Mouse (Mus musculus): ENCODE data around the gene Olfr782. TPM values are rescaled to one million over a fixed set of nuclear protein-coding genes. Genes with fewer than 3 reads are reported as not detected.

The Olfr782 gene
- polyA plus RNA-seq, 1 experiment from 2014 or later = not detected

- Histone ChIP-seq H3K9ac (no peak within 1 kb of the TSS), H3K4me3 (ENCODE audit: low read depth, low read length) (no peak within 1 kb of the TSS), H3K4me2 (no peak within 1 kb of the TSS), H3K36me3 (ENCODE audit: insufficient read depth) (no peaks in the 10 kb centered on the region), H3K27me3 (ENCODE audit: insufficient read depth, low read length) (no peaks in the 10 kb centered on the region), H3K27ac (ENCODE audit: low read depth) (no peak within 1 kb of the TSS), H3K9me3 (ENCODE audit: low read depth, low read length) (no peaks in the 10 kb centered on the region), H3K4me1 (ENCODE audit: insufficient read depth) (no peaks in the 10 kb centered on the region)
- TF ChIP-seq CTCF (IDR thresholded peaks at IDR 0.05; ENCODE audit: low read depth) = no peak
- no peak for ATAC-seq (ENCODE audit: insufficient read depth)
- DNase-seq = no peak
Observed at GRCm38 (mm10) chr10:129383783-129384182, 35.1 kb downstream of the Olfr782 start, which contains the start of gene Olfr784. TSS of gene Olfr784 (plus strand) at chr10:129384083.

- H3K9me3 ChIP-seq (ENCODE audit: low read depth, low read length) = no peaks in the 10 kb centered on the region
- no peak overlapping the region for H3K4me2 ChIP-seq
- H3K4me1 ChIP-seq (ENCODE audit: insufficient read depth) = no peaks in the 10 kb centered on the region
- DNase-seq = no peak
- H3K27ac ChIP-seq (ENCODE audit: low read depth) = no peak overlapping the region
- H3K36me3 ChIP-seq (ENCODE audit: insufficient read depth) = no peaks in the 10 kb centered on the region
- H3K9ac ChIP-seq = no peak overlapping the region
- 53% methylated on average over 5 of the region's 5 CpGs for WGBS
- no peaks in the 10 kb centered on the region for H3K27me3 ChIP-seq (ENCODE audit: insufficient read depth, low read length)
- no peak for TF ChIP-seq CTCF (IDR thresholded peaks at IDR 0.05; ENCODE audit: low read depth)
- ATAC-seq (ENCODE audit: insufficient read depth) = no peak
- H3K4me3 ChIP-seq (ENCODE audit: low read depth, low read length) = no peak overlapping the region
Observed at GRCm38 (mm10) chr10:129400892-129401291, 52.2 kb downstream of the Olfr782 start.

Other genes with a start within 250 kb of the Olfr782 start
- not detected in 2 replicates for gene Olfr768, start 249.5 kb upstream of the Olfr782 start, polyA plus RNA-seq (2014; fragmentation: Nextera tagmentation; extraction: Ambion mirVana)
- gene Olfr769, start 231.0 kb upstream of the Olfr782 start, polyA plus RNA-seq (2014; fragmentation: Nextera tagmentation; extraction: Ambion mirVana) = not detected in 2 replicates
- not detected in 2 replicates for gene Olfr770, start 209.9 kb upstream of the Olfr782 start, polyA plus RNA-seq (2014; fragmentation: Nextera tagmentation; extraction: Ambion mirVana)
- not detected in 2 replicates for gene Olfr771, start 184.1 kb upstream of the Olfr782 start, polyA plus RNA-seq (2014; fragmentation: Nextera tagmentation; extraction: Ambion mirVana)
- gene Olfr772, start 170.9 kb upstream of the Olfr782 start, polyA plus RNA-seq (2014; fragmentation: Nextera tagmentation; extraction: Ambion mirVana) = not detected in 2 replicates
- gene Olfr773, start 161.4 kb upstream of the Olfr782 start, polyA plus RNA-seq (2014; fragmentation: Nextera tagmentation; extraction: Ambion mirVana) = not detected in 2 replicates
- not detected in 2 replicates for gene Olfr774, start 112.6 kb upstream of the Olfr782 start, polyA plus RNA-seq (2014; fragmentation: Nextera tagmentation; extraction: Ambion mirVana)
- not detected in 2 replicates for gene Olfr775, start 100.4 kb upstream of the Olfr782 start, polyA plus RNA-seq (2014; fragmentation: Nextera tagmentation; extraction: Ambion mirVana)
- gene Olfr776, start 89.7 kb upstream of the Olfr782 start, polyA plus RNA-seq (2014; fragmentation: Nextera tagmentation; extraction: Ambion mirVana) = not detected in 2 replicates
- not detected in 2 replicates for gene Olfr777, start 77.4 kb upstream of the Olfr782 start, polyA plus RNA-seq (2014; fragmentation: Nextera tagmentation; extraction: Ambion mirVana)
- not detected in 2 replicates for gene Olfr780, start 30.7 kb upstream of the Olfr782 start, polyA plus RNA-seq (2014; fragmentation: Nextera tagmentation; extraction: Ambion mirVana)
- not detected in 2 replicates for gene Olfr781, start 20.0 kb upstream of the Olfr782 start, polyA plus RNA-seq (2014; fragmentation: Nextera tagmentation; extraction: Ambion mirVana)
- gene Olfr784, start 35.2 kb downstream of the Olfr782 start, polyA plus RNA-seq (2014; fragmentation: Nextera tagmentation; extraction: Ambion mirVana) = 0.05 and 0.08 TPM in 2 replicates
- not detected in 2 replicates for gene Olfr785, start 56.6 kb downstream of the Olfr782 start, polyA plus RNA-seq (2014; fragmentation: Nextera tagmentation; extraction: Ambion mirVana)
- gene Olfr786, start 78.5 kb downstream of the Olfr782 start, polyA plus RNA-seq (2014; fragmentation: Nextera tagmentation; extraction: Ambion mirVana) = not detected in 2 replicates
- not detected in 2 replicates for gene Olfr787, start 113.0 kb downstream of the Olfr782 start, polyA plus RNA-seq (2014; fragmentation: Nextera tagmentation; extraction: Ambion mirVana)
- gene Olfr788, start 122.1 kb downstream of the Olfr782 start, polyA plus RNA-seq (2014; fragmentation: Nextera tagmentation; extraction: Ambion mirVana) = not detected in 2 replicates
- gene Olfr789, start 135.9 kb downstream of the Olfr782 start, polyA plus RNA-seq (2014; fragmentation: Nextera tagmentation; extraction: Ambion mirVana) = not detected in 2 replicates
- gene Olfr790, start 149.6 kb downstream of the Olfr782 start, polyA plus RNA-seq (2014; fragmentation: Nextera tagmentation; extraction: Ambion mirVana) = not detected in 2 replicates
- gene Olfr791, start 172.9 kb downstream of the Olfr782 start, polyA plus RNA-seq (2014; fragmentation: Nextera tagmentation; extraction: Ambion mirVana) = not detected in 2 replicates
- not detected in 2 replicates for gene Olfr792, start 190.3 kb downstream of the Olfr782 start, polyA plus RNA-seq (2014; fragmentation: Nextera tagmentation; extraction: Ambion mirVana)
- gene Olfr794, start 218.8 kb downstream of the Olfr782 start, polyA plus RNA-seq (2014; fragmentation: Nextera tagmentation; extraction: Ambion mirVana) = not detected in 2 replicates

Measured in lung, embryonic 14.5 days (tissue).